8 mouse cellular contexts compared by ENCODE assay signal in genomic region chr5:121068821-121069220, GRCm38 (mm10). TPM values are rescaled to one million over a fixed set of nuclear protein-coding genes. Genes with fewer than 3 reads are reported as not detected.
DNase-seq lines count a peak whose midpoint lies in the region; ATAC-seq and TF ChIP-seq lines count a peak whose summit lies in the region.

No protein-coding gene starts in this region.

- no peaks in the 10 kb centered on the region for H3K9me3 ChIP-seq in midbrain, embryonic 10.5 days (replicated peaks)
- no peaks in the 10 kb centered on the region for H3K9me3 ChIP-seq in midbrain, embryonic 16.5 days (replicated peaks; ENCODE audit: control insufficient read depth, low read length, poor library complexity, severe bottlenecking)
- H3K9me3 ChIP-seq in forebrain, embryonic 14.5 days (replicated peaks; ENCODE audit: control insufficient read depth, low read length): no peaks in the 10 kb centered on the region
- no peaks in the 10 kb centered on the region for H3K9me3 ChIP-seq in midbrain, postnatal 0 days (ENCODE audit: low read length)

- H3K27me3 ChIP-seq in midbrain, embryonic 10.5 days (ENCODE audit: low read depth, poor library complexity, severe bottlenecking): no peaks in the 10 kb centered on the region
- H3K27me3 ChIP-seq in midbrain, embryonic 16.5 days (ENCODE audit: control insufficient read depth, insufficient read depth, low read depth, low read length): no peaks in the 10 kb centered on the region
- no peaks in the 10 kb centered on the region for H3K27me3 ChIP-seq in cerebellum, adult 2 months (ENCODE audit: control insufficient read depth, insufficient read depth, low read length)
- no peaks in the 10 kb centered on the region; the same call in 1 of the 2 replicates for H3K27me3 ChIP-seq in forebrain, embryonic 14.5 days (replicated peaks; ENCODE audit: control insufficient read depth, insufficient read depth, low read length)
- H3K27me3 ChIP-seq in midbrain, postnatal 0 days (ENCODE audit: insufficient read depth, low read length): no peaks in the 10 kb centered on the region

- TF ChIP-seq CTCF in cerebellum, adult 2 months (IDR thresholded peaks at IDR 0.05; ENCODE audit: borderline replicate concordance, insufficient read depth, low read depth, low read length): no peak
- TF ChIP-seq CTCF in midbrain, postnatal 0 days (IDR thresholded peaks at IDR 0.05): no peak

- 5% methylated on average over 11 of the region's 11 CpGs for WGBS in midbrain, embryonic 10.5 days
- 4% methylated on average over 11 of the region's 11 CpGs for WGBS in midbrain, embryonic 16.5 days
- WGBS in cerebellum, adult 2 months: 1% methylated on average over 11 of the region's 11 CpGs
- under 1% methylated on average over 11 of the region's 11 CpGs for WGBS in forebrain, embryonic 14.5 days
- WGBS in midbrain, postnatal 0 days: 8% methylated on average over 11 of the region's 11 CpGs

- peaks cover 13% of the 10 kb centered on the region for H3K4me1 ChIP-seq in midbrain, embryonic 10.5 days
- H3K4me1 ChIP-seq in midbrain, embryonic 16.5 days (ENCODE audit: control insufficient read depth, insufficient read depth, low read length): peaks cover 2% of the 10 kb centered on the region; the same call in 1 of the 2 replicates
- H3K4me1 ChIP-seq in cerebellum, adult 2 months (ENCODE audit: control insufficient read depth, insufficient read depth, low read length): peaks cover 14% of the 10 kb centered on the region; the same call in 1 of the 2 replicates
- H3K4me1 ChIP-seq in forebrain, embryonic 14.5 days (ENCODE audit: control insufficient read depth, insufficient read depth, low read length): peaks cover 5% of the 10 kb centered on the region; the same call in 1 of the 2 replicates
- no peaks in the 10 kb centered on the region for H3K4me1 ChIP-seq in midbrain, postnatal 0 days (ENCODE audit: insufficient read depth, low read length)

- no peaks in the 10 kb centered on the region for H3K36me3 ChIP-seq in midbrain, embryonic 10.5 days
- H3K36me3 ChIP-seq in midbrain, embryonic 16.5 days (ENCODE audit: control insufficient read depth, insufficient read depth, low read length): no peaks in the 10 kb centered on the region
- H3K36me3 ChIP-seq in forebrain, embryonic 14.5 days (ENCODE audit: control insufficient read depth, insufficient read depth, low read length): no peaks in the 10 kb centered on the region
- H3K36me3 ChIP-seq in midbrain, postnatal 0 days (ENCODE audit: insufficient read depth, low read length): no peaks in the 10 kb centered on the region

- TF ChIP-seq POLR2A in cerebellum, adult 2 months (IDR thresholded peaks at IDR 0.05; ENCODE audit: borderline replicate concordance, insufficient read depth, low read length): no peak

- DNase-seq in midbrain, embryonic 10.5 days (ENCODE audit: low spot score): peak; percentile 30
- DNase-seq in cerebellum, adult 2 months: peak; percentile 64 to 71
- peak; percentile 46 for DNase-seq in forebrain, embryonic 14.5 days (ENCODE audit: low spot score)
- DNase-seq in midbrain, postnatal 0 days (ENCODE audit: low spot score): peak; percentile 71
- DNase-seq in frontal cortex, postnatal 25 days (ENCODE audit: low spot score in 2 of 2): no peak
- no peak for DNase-seq in gastrocnemius, postnatal 36 days

- no peak overlapping the region for H3K4me3 ChIP-seq in midbrain, embryonic 10.5 days
- no peak overlapping the region for H3K4me3 ChIP-seq in midbrain, embryonic 16.5 days (ENCODE audit: low read depth, low read length)
- H3K4me3 ChIP-seq in cerebellum, adult 2 months (replicated peaks; ENCODE audit: insufficient read depth, low read depth, low read length): no peak overlapping the region
- no peak overlapping the region for H3K4me3 ChIP-seq in forebrain, embryonic 14.5 days (ENCODE audit: low read depth, low read length)
- no peak overlapping the region for H3K4me3 ChIP-seq in midbrain, postnatal 0 days (ENCODE audit: low read depth, low read length)

- H3K4me2 ChIP-seq in midbrain, embryonic 16.5 days (ENCODE audit: low read length): no peak overlapping the region
- no peak overlapping the region for H3K4me2 ChIP-seq in forebrain, embryonic 14.5 days (ENCODE audit: low read length)
- H3K4me2 ChIP-seq in midbrain, postnatal 0 days (ENCODE audit: low read depth, low read length, poor library complexity, severe bottlenecking): no peak overlapping the region

- H3K27ac ChIP-seq in midbrain, embryonic 10.5 days (replicated peaks): no peak overlapping the region
- H3K27ac ChIP-seq in midbrain, embryonic 16.5 days (ENCODE audit: low read length): no peak overlapping the region; the same call in 1 of the 2 replicates
- peak overlapping the region; percentile 29 for H3K27ac ChIP-seq in cerebellum, adult 2 months (ENCODE audit: insufficient read depth, low read length)
- H3K27ac ChIP-seq in forebrain, embryonic 14.5 days (ENCODE audit: low read depth, low read length): no peak overlapping the region; the same call in 1 of the 2 replicates
- no peak overlapping the region for H3K27ac ChIP-seq in midbrain, postnatal 0 days (ENCODE audit: low read depth, low read length)

- intact Hi-C loops in gastrocnemius, postnatal 36 days (cut with DNase I): no loop called here

- no peak overlapping the region for H3K9ac ChIP-seq in midbrain, embryonic 16.5 days (ENCODE audit: low read depth, low read length)
- no peak overlapping the region for H3K9ac ChIP-seq in forebrain, embryonic 14.5 days (ENCODE audit: low read length)
- no peak overlapping the region for H3K9ac ChIP-seq in midbrain, postnatal 0 days (replicated peaks; ENCODE audit: low read length, poor library complexity, severe bottlenecking)

- no peak for ATAC-seq in midbrain, embryonic 16.5 days
- ATAC-seq in forebrain, embryonic 14.5 days: peak; percentile 20; the same call in 1 of the 2 replicates
- ATAC-seq in midbrain, postnatal 0 days (ENCODE audit: low FRiP score): no peak
- no peak for ATAC-seq in erythroblast, adult 5-6 weeks (replicated peaks; ENCODE audit: low FRiP score, poor library complexity, severe bottlenecking)

RNA-seq across cellular contexts. Expression of gene Rph3a, which starts 58.9 kb away (rescaled TPM):
- polyA plus RNA-seq in midbrain, embryonic 10.5 days (2016; fragmentation: Nextera tagmentation; extraction: Ambion mirVana): 0.10 and 0.47 TPM in 2 replicates
- 27.4 and 30.2 TPM in 2 replicates for polyA plus RNA-seq in midbrain, embryonic 16.5 days (2015; fragmentation: Nextera tagmentation; extraction: Ambion mirVana)
- polyA plus RNA-seq in cerebellum, adult 2 months (2012; rRNA removed): 277 and 287 TPM in 2 replicates
- polyA plus RNA-seq in forebrain, embryonic 14.5 days (2014; fragmentation: Nextera tagmentation; extraction: Ambion mirVana): 10.9 and 17.0 TPM in 2 replicates
- total RNA-seq in midbrain, postnatal 0 days (2014; rRNA removed): 43.6 and 44.6 TPM in 2 replicates
- polyA plus RNA-seq in midbrain, postnatal 0 days (2015; fragmentation: Nextera tagmentation; extraction: Ambion mirVana): 33.3 and 35.5 TPM in 2 replicates
- not detected in 2 replicates for total RNA-seq in erythroblast, adult 5-6 weeks (2015; ENCODE audit: low replicate concordance)
- total RNA-seq in erythroblast, adult 5-6 weeks (2017; ENCODE audit: low replicate concordance): not detected in 2 replicates
- not detected for total RNA-seq in gastrocnemius, postnatal 36 days (2021)

Comparison
In these comparisons a context has a peak if more than half of its experiments do, and no peak if none do; other contexts are left out.
1. DNase-seq: peak in midbrain, embryonic 10.5 days (single experiment), cerebellum, adult 2 months (2 of 2), forebrain, embryonic 14.5 days (single experiment) and midbrain, postnatal 0 days (single experiment); none in frontal cortex, postnatal 25 days (0 of 2) and gastrocnemius, postnatal 36 days (0 of 2).